Mouse (Mus musculus): ENCODE results near the gene Rtkn. TPM values are rescaled to one million over a fixed set of nuclear protein-coding genes. Genes with fewer than 3 reads are reported as not detected.

Gene Rtkn
- total and polyA plus RNA-seq, 3 experiments = 0.47 to 1.3 (median 0.68) TPM

DNA sequence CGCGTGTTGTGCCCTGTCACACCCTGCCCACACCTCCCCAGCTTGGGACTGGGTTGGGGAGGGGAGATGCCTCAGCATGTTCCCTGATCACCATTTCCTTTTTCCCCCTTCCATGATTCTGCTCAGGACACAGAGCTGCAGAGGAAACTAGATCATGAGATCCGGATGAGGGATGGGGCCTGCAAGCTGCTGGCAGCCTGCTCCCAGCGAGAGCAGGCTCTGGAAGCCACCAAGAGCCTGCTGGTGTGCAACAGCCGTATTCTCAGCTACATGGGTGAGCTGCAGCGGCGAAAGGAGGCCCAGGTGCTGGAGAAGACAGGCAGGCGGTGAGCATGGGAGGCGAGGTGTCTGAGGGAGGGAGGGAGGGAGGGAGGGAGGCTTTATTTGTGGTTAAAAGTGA is 10.5 kb downstream of the Rtkn start:
- Histone ChIP-seq H3K27me3 (replicated peaks) (no peaks in the 10 kb centered on the region), H3K27ac (ENCODE audit: insufficient read depth, low read depth) (no peak overlapping the region), H3K9ac (ENCODE audit: insufficient read depth, low read depth) (no peak overlapping the region), H3K9me3 (replicated peaks; ENCODE audit: low read length) (no peaks in the 10 kb centered on the region), H3K79me2 (replicated peaks; ENCODE audit: control insufficient read depth, extremely low read depth, insufficient read depth, poor library complexity, severe bottlenecking) (no peaks in the 10 kb centered on the region), H3K36me3 (replicated peaks in 1 of 2; ENCODE audit: control insufficient read depth in 1 of 2, insufficient read depth in 1 of 2, low read length in 1 of 2) (peaks cover 0 to 5% of the 10 kb centered on the region in 2 experiments), H3K4me2 (ENCODE audit: insufficient read depth, low read depth, poor library complexity, severe bottlenecking) (no peak overlapping the region), H3K4me3 (replicated peaks in 1 of 3; ENCODE audit: low read depth in 2 of 3, low read length in 2 of 3, poor library complexity in 1 of 3) (no peak overlapping the region), H3K4me1 (ENCODE audit: control insufficient read depth in 1 of 2, insufficient read depth in 2 of 2) (peaks cover 3 to 11% of the 10 kb centered on the region in 2 experiments; a peak in 2 of 4 replicates)
- in situ Hi-C loops (cut with MboI; ENCODE audit: low pct_ligation_motif_present, low pct_unique_long_range_greater_than_20kb, low sequenced_read_pairs) = no loop called here
- dilution Hi-C loops (cut with MboI; ENCODE audit: extremely low pct_ligation_motif_present, extremely low pct_unique_long_range_greater_than_20kb, low sequenced_read_pairs) = no loop called here
- TF ChIP-seq GABPA (IDR thresholded peaks at IDR 0.05; ENCODE audit: insufficient replicate concordance, low read depth, low read length) (no peak), NRF1 (IDR thresholded peaks at IDR 0.05; ENCODE audit: low read depth, low read length) (no peak), POLR2AphosphoS2 (IDR thresholded peaks at IDR 0.05; ENCODE audit: low read depth, low read length) (no peak)
- DNase-seq (ENCODE audit: extremely low read depth) = no peak

DNA sequence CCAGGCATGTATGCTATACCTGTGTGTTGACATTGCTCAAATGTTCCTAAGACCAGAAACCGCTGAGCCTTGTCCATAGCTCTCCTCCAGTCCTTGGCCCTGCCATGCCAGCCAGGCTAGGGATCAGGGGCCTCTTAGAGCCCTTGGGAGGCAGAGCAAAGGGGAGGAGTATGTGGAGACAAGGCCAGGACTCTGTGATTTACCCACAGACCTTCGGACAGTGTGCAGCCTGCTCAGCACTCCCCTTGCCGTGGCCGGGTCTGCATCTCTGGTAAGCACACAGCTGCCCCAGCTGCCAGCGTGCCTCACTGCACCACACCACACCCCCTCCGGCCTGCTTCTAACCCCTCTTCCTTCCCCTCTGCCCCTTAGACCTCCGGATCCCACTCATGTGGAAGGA is 12.0 kb downstream of the Rtkn start:
- Histone ChIP-seq H3K27ac (ENCODE audit: insufficient read depth, low read depth) (no peak overlapping the region), H3K4me3 (replicated peaks in 1 of 3; ENCODE audit: low read depth in 2 of 3, low read length in 2 of 3, poor library complexity in 1 of 3) (no peak overlapping the region), H3K4me2 (ENCODE audit: insufficient read depth, low read depth, poor library complexity, severe bottlenecking) (no peak overlapping the region), H3K4me1 (ENCODE audit: control insufficient read depth in 1 of 2, insufficient read depth in 2 of 2) (peaks cover 4 to 12% of the 10 kb centered on the region in 2 experiments; a peak in 2 of 4 replicates), H3K9ac (ENCODE audit: insufficient read depth, low read depth) (no peak overlapping the region), H3K36me3 (replicated peaks in 1 of 2; ENCODE audit: control insufficient read depth in 1 of 2, insufficient read depth in 1 of 2, low read length in 1 of 2) (peaks cover 0 to 11% of the 10 kb centered on the region in 2 experiments), H3K79me2 (replicated peaks; ENCODE audit: control insufficient read depth, extremely low read depth, insufficient read depth, poor library complexity, severe bottlenecking) (no peaks in the 10 kb centered on the region), H3K27me3 (replicated peaks) (no peaks in the 10 kb centered on the region), H3K9me3 (replicated peaks; ENCODE audit: low read length) (no peaks in the 10 kb centered on the region)
- in situ Hi-C loops (cut with MboI; ENCODE audit: low pct_ligation_motif_present, low pct_unique_long_range_greater_than_20kb, low sequenced_read_pairs) = no loop called here
- no peak for DNase-seq (ENCODE audit: extremely low read depth)
- TF ChIP-seq ZNF384 (IDR thresholded peaks at IDR 0.05; ENCODE audit: low read depth, low read length) (no peak), CHD1 (IDR thresholded peaks at IDR 0.05; ENCODE audit: low read depth, low read length) (no peak), RAD21 (IDR thresholded peaks at IDR 0.05; ENCODE audit: low read depth, low read length) (no peak), BHLHE40 (IDR thresholded peaks at IDR 0.05; ENCODE audit: low read depth, low read length) (no peak), TCF12 (IDR thresholded peaks at IDR 0.05; ENCODE audit: low read depth, low read length) (no peak), MEF2A (IDR thresholded peaks at IDR 0.05; ENCODE audit: borderline replicate concordance, low read depth, low read length) (no peak), EP300 (IDR thresholded peaks at IDR 0.05; ENCODE audit: low read length) (no peak), MAX (IDR thresholded peaks at IDR 0.05; ENCODE audit: low read length) (no peak), CHD2 (IDR thresholded peaks at IDR 0.05; ENCODE audit: low read length) (no peak), ELF1 (IDR thresholded peaks at IDR 0.05; ENCODE audit: low read depth, low read length) (no peak), SMC3 (IDR thresholded peaks at IDR 0.05; ENCODE audit: low read depth, low read length) (no peak), ZC3H11A (IDR thresholded peaks at IDR 0.05; ENCODE audit: low read depth, low read length) (no peak)
- dilution Hi-C loops (cut with MboI; ENCODE audit: extremely low pct_ligation_motif_present, extremely low pct_unique_long_range_greater_than_20kb, low sequenced_read_pairs) = no loop called here

DNA sequence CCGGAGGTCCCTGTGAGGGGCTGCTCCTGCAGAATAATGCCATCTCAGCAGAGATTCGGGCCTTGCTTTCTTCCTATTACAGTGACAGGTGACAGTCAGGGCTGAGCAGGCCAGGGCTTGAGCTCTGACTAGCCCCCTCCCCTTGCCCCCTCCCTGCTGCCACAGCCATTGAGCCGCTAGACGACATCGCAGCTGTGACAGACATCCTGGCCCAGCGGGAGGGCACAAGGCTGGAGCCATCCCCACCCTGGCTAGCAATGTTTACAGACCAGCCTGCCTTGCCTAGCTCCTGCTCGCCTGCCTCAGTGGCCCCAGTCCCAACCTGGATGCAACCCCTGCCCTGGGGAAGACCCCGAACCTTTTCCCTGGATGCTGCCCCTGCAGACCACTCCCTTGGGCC is 16.5 kb downstream of the Rtkn start:
- TF ChIP-seq MEF2A (IDR thresholded peaks at IDR 0.05; ENCODE audit: borderline replicate concordance, low read depth, low read length) = no peak
- TF ChIP-seq CHD2 (IDR thresholded peaks at IDR 0.05; ENCODE audit: low read length) = no peak
- H3K79me2 ChIP-seq (replicated peaks; ENCODE audit: control insufficient read depth, extremely low read depth, insufficient read depth, poor library complexity, severe bottlenecking) = no peaks in the 10 kb centered on the region
- H3K9ac ChIP-seq (ENCODE audit: insufficient read depth, low read depth) = no peak overlapping the region
- H3K27ac ChIP-seq (ENCODE audit: insufficient read depth, low read depth) = no peak overlapping the region
- H3K9me3 ChIP-seq (replicated peaks; ENCODE audit: low read length) = no peaks in the 10 kb centered on the region
- DNase-seq (ENCODE audit: extremely low read depth) = no peak
- no peaks in the 10 kb centered on the region for H3K27me3 ChIP-seq (replicated peaks)
- peaks cover 15 to 37% of the 10 kb centered on the region in 2 experiments for H3K4me1 ChIP-seq (ENCODE audit: control insufficient read depth in 1 of 2, insufficient read depth in 2 of 2)
- peaks cover 12 to 24% of the 10 kb centered on the region in 2 experiments for H3K36me3 ChIP-seq (replicated peaks in 1 of 2; ENCODE audit: control insufficient read depth in 1 of 2, insufficient read depth in 1 of 2, low read length in 1 of 2)
- dilution Hi-C loops (cut with MboI; ENCODE audit: extremely low pct_ligation_motif_present, extremely low pct_unique_long_range_greater_than_20kb, low sequenced_read_pairs) = no loop called here
- no peak overlapping the region for H3K4me3 ChIP-seq (replicated peaks in 1 of 3; ENCODE audit: low read depth in 2 of 3, low read length in 2 of 3, poor library complexity in 1 of 3)
- in situ Hi-C loops (cut with MboI; ENCODE audit: low pct_ligation_motif_present, low pct_unique_long_range_greater_than_20kb, low sequenced_read_pairs) = no loop called here
- H3K4me2 ChIP-seq (ENCODE audit: insufficient read depth, low read depth, poor library complexity, severe bottlenecking) = no peak overlapping the region

All from CH12.LX (cell line).